Mouse (Mus musculus): ENCODE measurements around the gene Bsn.

Gene Bsn

DNA sequence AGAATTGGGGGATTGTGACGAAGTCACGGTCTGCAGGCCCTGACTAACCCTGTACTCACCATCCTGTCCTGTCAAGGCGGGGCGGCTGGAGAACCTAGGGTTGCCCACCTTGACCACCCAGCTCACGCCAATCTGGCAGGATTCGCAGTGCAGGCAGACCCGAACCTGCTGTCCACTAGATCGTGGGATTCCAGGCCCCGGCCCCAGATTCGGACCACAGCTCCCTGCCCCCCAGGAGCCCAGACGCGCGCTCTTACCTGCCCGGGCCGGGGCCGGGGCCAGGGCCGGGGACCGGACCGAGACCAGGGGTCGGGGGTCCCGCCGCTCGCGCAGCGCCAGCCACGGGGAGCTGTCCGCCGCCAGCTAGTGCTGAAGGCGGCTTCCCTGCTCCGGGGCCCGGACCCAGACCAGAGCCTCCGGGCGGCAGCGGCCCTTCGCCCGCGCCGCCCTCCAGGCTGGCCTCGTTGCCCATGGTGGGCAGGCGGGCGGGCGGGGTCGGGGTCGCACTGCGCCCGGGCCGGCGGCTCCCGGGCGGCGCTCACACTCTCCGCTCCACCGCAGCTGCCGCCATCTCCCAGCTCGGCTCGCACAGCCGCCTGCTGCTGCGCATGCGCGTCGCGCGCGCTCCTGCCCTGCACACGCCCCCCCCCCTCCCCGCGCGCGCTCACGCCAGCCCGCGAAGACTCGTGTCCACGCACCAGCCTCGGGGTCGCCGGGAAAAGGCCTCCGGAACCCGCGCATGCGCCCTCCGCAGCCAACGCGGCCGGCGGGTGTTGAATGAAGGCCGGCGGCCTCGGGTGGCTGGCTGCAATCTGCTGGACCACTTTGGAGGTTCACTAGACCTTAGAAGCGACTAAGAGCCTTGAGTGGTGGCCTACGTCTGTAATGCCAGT is at the start of gene Bsn:
Gene Bsn, minus strand, starts transcription at position 598 of the 893 bp plus-strand sequence.
- no peak for DNase-seq (ENCODE audit: low read depth)

DNA sequence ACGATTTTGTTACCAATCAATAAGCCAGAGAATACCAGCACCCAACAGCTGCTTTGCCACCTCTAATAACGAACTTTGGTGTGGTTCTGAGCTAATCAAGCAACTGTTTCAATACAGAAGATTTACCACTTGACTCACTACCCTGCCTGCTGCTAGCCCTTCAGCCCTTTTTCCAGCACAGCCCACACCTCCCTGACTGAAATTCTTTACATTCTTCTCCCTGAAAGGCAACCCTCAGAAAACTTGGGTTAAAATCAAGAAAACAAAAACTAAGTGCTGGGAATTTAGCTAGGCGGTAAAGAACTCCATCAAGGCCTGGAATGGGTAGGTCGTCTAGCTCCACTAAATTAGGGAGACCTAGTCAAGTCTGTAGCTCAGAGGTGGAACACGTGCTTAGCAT is 49.8 kb upstream of the Bsn start:
- peak; percentile 47 for DNase-seq (ENCODE audit: low read depth)

DNA sequence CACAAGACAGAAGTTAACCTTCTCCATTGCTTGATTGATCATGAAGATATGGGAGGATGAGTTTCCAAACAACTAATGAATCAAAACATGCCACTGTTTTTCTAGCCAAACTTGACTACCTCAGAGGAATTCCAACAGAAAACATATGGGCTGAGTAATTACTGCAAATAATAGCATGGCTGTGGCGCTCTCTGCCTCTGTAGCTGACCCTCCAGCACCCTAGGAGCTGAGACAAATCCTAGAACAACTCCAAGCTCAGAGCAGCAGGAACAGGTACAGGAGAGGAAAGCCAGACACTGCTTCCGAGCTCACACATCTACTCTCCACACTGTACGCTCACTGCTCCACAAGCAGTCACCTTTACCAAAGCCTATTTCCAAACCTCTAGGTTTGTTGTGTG is 48.6 kb upstream of the Bsn start:
- no peak for DNase-seq (ENCODE audit: low read depth)

DNA sequence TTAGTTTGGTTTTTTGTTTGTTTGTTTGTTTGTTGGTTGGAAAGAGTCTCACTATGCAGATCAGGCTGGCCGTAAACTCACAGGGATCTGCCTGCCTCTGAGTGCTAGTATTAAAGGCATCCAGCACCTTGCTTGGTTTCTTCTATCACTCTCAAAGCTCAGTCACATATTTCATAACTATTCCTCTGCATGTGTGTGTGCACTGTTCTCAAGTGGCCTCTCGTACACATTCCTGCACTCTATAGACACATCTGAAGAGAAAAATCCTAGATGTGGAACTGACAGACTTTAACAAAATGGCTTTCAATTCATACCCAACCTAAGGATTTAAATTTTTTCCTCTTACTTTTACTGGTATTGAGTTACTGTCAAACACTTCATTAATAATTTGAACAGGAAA is 48.2 kb upstream of the Bsn start:
- DNase-seq (ENCODE audit: low read depth), result no peak

DNA sequence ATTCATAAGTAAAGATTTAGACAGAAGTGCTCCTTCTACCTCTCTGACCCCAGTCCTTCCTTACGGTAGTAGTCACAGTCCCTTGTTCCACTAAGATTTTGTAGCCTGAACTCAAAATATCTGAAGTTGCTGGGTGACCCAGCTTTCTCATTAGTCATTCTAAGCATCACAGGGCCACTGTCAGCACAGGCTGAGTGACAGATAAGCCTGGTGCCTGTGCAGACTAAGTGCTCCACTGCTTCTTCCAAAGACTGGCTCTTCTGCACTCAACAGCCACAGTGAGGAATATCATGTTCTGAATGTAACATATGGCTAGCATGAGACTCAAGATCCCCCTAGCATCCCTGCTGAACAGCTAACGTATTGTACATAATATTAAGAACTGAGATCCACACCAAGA is 44.5 kb upstream of the Bsn start:
- DNase-seq (ENCODE audit: low read depth), result no peak

DNA sequence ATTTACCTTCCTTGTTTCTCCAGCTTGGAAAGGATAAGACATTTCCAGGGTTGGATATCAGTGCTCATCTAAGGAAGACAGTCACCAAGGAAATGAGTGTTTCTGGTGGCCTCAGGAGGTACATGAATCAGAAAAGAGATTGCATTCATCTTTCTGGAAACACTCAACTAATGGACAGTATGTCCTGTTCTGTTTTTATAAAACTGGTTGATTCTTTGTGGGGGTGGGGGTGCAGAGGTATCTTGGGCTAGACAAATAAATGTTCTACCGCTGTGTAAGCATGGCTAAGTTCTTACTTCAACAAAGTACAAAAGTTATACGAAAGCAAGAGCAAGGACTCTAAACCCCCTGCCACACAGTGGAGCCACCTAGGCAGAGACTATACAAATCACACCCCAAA is 42.7 kb upstream of the Bsn start:
- no peak for DNase-seq (ENCODE audit: low read depth)

DNA sequence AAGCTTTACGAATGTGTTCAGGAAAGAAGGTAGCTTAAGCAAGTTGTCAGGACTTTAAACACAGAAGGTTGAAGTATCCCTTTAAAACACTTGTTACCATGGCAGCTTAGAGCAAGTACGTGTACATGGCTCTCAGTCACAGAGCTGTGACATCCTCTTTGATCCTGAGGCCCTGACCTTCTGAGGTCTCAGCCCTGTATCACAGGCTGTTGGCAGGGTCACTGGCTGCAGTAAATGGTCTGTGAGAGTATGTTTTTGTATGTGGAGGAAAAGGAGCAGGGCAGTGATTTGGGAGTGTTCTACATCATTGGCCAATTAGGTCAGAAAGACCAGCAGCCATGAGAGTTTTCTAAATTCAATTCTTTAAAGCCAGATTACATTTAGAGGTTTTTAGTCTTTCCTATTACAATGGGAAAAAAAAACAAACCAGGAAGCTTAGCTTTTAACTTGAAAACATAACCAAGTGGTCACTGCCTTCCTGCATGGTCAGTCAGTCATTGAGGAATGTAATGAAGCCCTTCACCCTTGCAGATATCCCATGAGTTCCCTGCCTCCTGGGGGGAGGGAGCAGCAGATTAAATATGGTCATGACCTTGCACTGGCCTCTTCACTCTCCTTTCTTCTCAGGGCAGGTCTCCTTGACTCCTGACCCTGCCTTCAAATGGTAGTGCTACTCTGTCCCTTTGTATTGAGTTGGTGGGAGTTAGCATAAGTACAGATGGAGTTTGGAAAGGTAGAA is 37.9 kb upstream of the Bsn start:
- DNase-seq (ENCODE audit: low read depth), result no peak

DNA sequence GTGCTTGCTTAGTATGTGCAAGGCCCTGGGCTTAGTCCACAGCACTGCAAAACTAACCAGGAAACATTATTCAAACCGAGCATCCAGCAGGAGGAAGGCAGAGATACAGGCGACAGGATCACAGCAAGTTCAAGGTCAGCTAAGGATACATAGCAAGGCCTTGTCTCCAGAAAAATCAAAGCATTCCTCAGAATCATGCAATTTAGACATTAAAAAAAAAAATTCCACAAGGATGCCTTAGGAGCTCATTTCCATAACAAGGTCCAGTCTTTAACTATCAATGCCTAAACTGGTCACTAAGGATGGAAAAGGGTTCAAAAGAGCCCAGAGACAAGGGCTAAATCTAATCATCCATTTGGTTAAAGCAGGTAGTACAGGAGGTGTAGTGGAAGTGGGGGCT is 35.0 kb upstream of the Bsn start:
- no peak for DNase-seq (ENCODE audit: low read depth)

DNA sequence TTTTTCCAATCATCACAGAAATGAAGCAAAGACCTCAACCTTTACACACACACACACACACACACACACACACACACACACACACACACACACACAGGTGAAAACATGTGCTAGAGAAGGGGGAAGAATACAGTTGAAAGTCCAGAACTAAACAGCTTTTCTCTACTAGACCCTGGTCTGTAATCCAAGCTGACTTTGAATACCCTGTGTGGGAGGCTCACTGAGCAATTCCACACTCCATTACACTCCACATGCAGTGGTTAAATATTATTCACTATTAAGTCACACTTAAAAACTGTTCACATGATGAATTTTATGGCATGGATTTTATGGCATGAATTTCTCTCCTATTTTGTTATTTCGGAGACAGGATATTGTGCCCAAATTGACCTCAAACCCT is 33.4 kb upstream of the Bsn start:
- no peak for DNase-seq (ENCODE audit: low read depth)

DNA sequence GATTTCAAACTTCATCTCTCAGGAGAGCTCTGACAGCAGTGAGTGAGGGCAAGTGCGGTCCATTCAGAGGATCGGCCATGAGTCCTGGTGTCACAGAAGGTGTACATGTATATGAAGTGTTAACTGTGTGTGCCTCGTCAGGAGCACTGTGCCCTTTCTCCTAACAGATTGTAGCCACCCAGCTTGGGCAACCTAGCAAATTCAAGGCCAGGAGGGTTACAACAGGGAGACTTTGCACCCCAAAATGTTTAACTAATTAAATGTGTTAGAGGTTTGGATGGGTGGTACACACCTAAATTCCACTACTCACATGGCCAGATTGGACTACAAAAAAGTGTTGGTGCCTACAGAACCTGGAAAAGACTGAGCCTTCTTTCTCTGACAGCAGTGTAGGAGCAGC is 31.4 kb upstream of the Bsn start:
- DNase-seq (ENCODE audit: low read depth), result no peak

DNA sequence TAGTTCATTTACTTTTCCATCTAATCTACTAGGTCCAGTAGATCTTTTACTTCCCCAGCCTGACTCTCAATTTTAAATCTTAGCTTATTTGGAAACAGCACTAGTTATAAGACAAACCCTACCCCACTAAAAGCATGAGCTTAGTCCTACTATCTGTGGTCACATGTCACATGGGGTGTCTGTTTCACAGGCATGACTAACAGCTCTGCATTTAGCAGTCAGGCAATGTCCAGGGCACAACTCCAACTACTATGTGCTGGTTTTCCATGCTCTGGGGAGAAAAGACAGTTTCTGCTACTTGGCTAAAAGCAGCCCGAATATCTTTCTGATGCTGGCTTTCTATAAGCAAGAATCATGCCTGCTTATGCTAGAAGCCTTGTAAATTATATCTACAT is 30.2 kb upstream of the Bsn start:
- DNase-seq (ENCODE audit: low read depth), result peak; percentile 86

DNA sequence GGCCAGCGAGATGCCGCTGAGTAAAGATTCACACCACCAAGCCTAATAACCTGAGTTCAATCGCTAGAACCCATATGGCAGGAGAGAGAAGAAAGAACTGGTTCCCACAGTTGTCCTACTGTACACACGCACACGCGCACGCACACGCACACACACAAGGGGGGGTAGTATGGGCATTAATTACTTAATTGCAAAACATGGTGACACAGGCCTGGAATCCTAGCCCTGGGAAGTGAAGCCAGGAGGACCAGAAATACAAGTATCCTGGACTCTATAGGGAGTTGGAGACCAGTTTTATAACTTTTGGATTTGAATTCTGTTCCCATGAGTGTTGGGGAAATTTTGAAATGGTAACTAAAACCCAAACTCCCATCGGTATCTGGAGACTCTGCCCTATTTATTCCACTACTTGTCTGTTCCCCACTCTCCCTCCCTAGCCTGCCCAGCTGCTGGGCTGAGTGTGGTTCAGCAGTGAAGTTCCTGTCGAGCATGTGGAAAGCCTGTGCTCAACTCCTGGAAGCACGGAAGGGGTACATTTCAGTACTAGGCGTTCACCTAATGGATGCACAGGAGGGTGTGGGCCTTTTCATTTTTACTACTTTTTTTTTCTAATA is 29.7 kb upstream of the Bsn start:
- peak; percentile 42 for DNase-seq (ENCODE audit: low read depth)

DNA sequence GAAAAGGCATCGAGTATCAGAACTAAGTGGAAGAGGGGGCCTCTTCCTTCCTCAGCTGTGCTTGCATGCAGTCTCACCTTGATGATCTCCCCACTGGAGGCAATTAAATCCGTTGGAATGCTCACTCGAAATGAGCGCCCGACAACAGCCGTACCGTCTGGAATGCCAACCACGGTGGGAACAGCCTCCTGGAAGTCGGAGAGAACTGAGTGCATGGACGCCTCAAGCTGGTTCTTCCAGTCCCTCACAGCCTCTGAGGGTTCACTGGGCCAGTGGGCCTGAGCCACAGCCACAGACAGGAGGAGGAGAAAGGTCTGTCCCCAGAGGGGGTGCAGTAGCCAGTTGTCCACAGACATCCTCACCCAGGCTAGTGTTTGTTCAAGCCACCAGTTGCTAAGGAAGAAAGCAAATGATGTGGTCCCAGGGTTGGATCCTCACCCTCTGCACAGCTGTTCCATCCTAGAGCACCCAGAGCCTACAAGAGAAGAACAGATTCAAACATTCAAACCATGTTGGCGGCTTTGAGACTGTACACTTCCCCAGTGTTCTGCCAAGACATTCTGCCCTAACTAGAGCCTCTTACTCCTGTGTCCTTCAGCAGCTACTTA is 27.9 kb upstream of the Bsn start:
- no peak for DNase-seq (ENCODE audit: low read depth)

DNA sequence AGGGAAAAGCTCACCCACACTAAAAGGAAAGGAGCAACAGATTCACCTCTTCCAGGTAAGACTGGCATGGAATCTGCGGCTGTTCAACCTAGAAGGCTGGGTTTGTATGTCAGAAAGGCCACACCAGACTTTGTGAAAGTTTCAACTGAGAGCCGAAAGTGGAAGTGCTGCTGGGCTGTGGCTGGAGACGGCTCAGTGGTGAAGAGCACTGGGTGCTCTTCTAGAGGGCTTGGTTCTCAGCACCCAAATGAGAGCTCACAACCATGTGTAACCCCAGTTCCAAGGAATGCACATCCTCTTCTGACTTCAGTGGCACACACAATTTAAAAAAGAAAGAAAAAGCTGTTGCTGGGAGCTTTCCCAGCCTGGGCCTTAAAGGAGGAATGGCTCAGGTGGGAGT is 27.2 kb upstream of the Bsn start:
- no peak for DNase-seq (ENCODE audit: low read depth)

DNA sequence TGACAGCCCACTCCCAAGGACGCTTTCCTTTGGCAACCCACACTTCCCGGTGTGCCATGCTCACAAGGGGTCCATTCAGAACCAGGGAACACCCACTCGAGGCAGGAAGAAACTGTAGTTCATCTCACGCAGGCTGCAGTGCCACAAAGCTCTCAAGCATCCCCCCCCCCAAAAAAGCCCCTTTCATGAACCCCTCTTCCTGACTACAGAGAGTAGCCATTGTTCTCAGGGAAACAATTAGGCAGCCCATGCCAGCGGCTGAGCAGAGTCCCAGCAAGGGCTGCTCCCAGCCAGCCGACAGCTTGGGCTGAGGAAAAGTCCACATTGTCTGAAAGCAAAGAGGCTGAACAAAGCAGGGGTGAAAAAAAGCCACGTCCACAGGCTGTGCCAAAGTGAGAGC is 22.9 kb upstream of the Bsn start:
- no peak for DNase-seq (ENCODE audit: low read depth)

DNA sequence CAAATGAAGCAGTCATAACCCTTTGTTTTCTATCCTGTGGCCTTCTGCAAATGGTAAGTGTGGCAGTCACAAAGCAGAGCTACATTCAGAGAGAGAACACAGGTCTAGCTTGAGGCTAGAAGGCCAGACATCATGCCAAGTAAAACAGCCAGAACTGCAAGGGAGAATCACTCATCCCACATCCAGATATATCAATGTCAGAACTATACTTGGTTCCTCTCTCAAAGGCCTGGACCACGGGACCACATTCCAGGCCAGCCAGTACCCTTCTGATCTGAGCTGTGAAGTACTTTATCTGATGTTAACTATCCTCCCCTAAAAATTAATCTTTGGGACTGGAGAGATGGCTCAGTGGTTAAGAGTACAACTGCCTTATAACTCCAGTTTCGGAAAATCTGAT is 22.2 kb upstream of the Bsn start:
- peak; percentile 24 for DNase-seq (ENCODE audit: low read depth)

DNA sequence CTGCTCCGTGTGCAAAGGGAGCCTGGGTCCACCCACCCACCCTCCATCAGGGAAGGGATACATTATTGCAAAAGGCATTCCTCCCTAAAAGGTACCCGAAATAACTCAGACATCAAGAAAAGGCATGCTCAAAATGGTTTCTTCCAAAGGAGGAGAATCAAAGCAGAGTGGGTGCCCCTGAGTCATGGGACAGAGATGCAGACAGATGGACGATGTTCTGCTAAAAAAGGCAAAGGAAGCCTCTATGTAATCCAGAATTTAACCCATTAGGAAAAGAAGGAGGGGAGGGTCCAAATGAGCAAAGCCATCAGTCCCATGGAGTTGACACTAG is 15.4 kb upstream of the Bsn start:
- no peak for DNase-seq (ENCODE audit: low read depth)

DNA sequence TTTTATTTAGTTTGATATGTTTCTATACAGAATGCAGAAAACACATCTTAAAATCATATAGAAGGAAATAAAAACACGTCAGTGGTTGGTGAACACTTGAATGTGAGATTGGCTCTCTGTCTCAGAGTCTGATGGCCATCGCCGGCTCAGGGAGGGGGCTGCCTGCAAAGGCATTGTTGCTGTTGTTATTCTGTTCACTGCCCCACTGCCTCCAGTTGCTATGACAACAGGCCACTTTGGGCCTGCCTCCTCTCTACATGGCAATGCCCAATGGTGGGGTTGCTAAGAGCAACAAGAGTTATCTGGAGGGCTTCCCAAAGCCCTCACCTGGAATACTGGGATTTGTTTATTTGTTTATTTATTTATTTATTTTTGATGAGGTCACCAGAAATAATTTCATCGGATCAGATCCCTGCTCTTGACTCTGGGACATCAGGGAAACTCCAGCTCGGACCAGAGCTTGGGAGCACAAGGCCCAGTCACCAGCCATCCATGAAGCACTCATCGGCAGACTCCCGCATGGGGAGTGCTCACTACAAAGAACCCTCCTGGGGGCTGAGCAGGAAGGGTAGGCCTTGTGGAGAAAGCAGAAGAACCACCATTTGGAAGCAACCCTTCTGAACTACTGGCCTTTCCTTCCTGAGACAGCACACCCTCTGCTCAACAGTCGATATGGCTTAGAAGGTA is 14.8 kb upstream of the Bsn start:
- no peak for DNase-seq (ENCODE audit: low read depth)

DNA sequence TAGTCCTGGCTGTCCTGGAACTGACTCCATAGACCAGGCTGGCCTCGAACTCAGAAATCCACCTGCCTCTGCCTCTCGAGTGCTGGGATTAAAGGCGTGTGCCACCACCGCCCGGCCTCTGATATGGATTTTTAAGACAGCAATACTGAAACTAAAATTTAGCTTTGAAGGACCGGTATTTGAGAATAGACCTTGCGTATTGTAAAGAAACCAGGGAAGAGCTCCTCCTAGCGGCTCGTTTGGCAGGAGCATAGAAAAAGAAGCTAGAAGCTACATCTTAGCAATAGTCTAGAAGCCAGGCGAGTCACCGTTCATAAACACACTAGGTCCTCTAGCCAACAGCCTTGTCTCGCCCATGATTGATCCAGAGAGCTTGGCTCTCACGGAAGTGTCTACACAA is 12.8 kb upstream of the Bsn start:
- DNase-seq (ENCODE audit: low read depth), result peak; percentile 88

DNA sequence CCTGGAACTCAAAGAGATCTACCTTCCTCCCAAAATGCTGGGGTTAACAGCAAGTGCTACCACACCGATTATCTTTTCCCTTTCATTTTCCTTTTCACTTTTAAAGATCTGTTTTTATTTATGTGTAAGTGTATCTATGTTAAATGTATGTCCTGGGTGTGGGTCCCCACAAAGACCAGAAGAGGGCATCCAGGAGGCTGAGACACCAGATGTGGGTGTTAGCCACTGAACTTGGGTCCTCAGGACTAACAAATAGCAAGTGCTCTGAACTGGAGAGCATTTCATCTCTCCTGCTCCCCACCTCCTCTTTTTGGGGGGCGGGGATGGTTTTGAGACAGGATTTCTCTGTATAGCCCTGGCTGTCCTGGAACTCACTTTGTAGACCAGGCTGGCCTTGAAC is 12.0 kb upstream of the Bsn start:
- DNase-seq (ENCODE audit: low read depth), result peak; percentile 42

DNA sequence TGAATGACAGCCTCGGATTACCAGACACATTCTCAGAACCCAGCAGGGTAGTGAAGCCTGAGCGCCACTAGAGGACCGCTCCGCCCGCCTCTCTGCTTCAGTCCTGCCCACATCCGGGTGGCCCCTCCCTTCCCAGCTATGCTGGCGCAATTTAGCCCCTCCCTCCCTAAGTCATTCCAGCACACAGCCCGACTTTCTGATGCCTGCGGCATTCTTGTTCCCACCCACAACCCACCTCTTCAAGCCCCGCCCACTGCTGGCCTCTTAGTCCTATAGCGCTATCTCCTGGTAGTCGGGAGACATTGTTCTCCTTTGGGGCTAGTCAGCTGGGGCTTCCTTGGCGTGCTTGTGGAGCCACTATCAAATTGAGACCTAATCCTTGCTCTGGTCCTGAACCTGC is 11.0 kb upstream of the Bsn start:
- DNase-seq (ENCODE audit: low read depth), result peak; percentile 98

DNA sequence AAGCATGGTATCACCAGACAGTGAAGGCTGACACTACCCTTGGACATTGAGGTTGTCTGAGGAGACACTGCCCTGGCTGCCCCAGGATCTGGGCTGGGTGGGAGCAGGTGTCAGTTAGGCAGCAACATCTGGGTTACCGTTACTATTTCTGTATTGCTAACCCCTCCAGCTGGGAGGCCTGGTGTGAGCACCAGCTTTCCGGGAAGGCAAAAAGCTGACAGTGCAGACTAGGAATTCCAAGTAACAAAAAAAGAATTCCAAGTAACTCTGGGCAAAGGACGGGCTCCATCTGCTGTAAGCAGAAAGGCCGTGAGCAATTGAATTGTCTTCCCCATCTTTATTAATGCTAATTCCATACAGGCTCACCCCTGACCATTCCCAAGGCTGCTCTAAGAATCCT is 8.4 kb upstream of the Bsn start:
- DNase-seq (ENCODE audit: low read depth), result peak; percentile 70

Data from NIH3T3 (cell line).